Mouse (Mus musculus): ENCODE measurements around the gene Map2. TPM values are rescaled to one million over a fixed set of nuclear protein-coding genes. Genes with fewer than 3 reads are reported as not detected.

Gene Map2
- polyA plus RNA-seq, 1 experiment from 2014 or later: 491 TPM

GRCm38 (mm10) chr1:66329534-66329933, 154.5 kb downstream of the Map2 start:
- ATAC-seq (ENCODE audit: low FRiP score, low TSS enrichment) (no peak), DNase-seq (no peak)
- Histone ChIP-seq H3K9me3 (ENCODE audit: control insufficient read depth, low read length) (no peaks in the 10 kb centered on the region), H3K9ac (replicated peaks; ENCODE audit: low read length) (no peak overlapping the region), H3K4me2 (ENCODE audit: low read length) (no peak overlapping the region), H3K4me1 (ENCODE audit: control insufficient read depth, insufficient read depth, low read length) (peaks cover 19% of the 10 kb centered on the region), H3K27ac (replicated peaks; ENCODE audit: low read depth, low read length) (no peak overlapping the region), H3K27me3 (ENCODE audit: control insufficient read depth, insufficient read depth, low read length) (no peaks in the 10 kb centered on the region), H3K4me3 (replicated peaks; ENCODE audit: low read depth, low read length) (no peak overlapping the region), H3K36me3 (ENCODE audit: control insufficient read depth, insufficient read depth, low read length) (peaks cover 11% of the 10 kb centered on the region)

DNA sequence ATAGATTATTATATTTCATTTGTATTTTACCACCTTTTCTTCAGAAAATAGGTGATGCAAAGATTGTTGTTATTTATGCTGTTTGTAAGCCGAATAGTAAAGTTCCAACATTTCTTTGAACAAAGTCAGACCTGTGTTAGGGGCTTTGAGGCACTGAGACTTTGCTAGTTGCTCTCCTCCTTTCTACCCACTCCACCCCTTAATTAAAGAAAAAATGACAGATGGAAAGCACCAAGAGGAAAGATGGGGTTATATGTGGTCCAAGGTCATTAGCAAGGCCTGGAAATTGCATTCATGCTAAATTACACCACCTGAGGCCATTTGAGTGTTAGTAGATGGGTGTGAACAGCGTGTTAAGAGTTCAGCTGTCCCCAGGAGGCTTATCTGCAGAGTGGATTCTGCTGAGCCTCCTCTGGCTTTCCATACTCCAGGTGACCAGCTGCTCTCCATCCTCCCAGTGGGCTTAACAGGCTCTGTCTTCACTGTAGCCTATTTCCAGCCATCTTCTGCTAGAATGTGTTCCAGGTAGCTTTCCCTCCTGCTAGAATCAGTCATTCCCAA, 160.7 kb downstream of the Map2 start:
- H3K27ac ChIP-seq (replicated peaks; ENCODE audit: low read depth, low read length): peak overlapping the region; percentile 6; the same call in 1 of the 2 replicates

DNA sequence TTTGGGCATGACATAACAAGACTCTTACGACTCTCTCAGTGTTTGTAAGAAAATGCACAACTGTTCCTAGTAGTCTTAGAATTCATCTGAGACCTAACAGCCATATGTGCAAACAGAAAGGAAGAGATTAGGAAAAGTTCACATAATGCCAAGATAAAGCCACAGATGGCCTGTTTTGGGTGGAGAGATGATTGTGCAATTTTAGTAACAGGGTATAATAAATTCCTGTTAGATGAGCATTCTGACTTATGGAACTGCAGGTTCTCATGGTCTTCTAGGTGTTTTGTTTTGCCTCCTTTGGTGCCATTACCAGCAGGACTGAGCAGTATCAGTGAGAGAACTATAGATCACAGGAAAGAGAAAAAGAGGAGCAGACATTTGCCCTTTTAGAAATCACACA, 164.1 kb downstream of the Map2 start:
- Histone ChIP-seq H3K27ac (replicated peaks; ENCODE audit: low read depth, low read length) (no peak overlapping the region), H3K9me3 (ENCODE audit: control insufficient read depth, low read length) (no peaks in the 10 kb centered on the region), H3K27me3 (ENCODE audit: control insufficient read depth, insufficient read depth, low read length) (no peaks in the 10 kb centered on the region), H3K9ac (replicated peaks; ENCODE audit: low read length) (no peak overlapping the region), H3K4me3 (replicated peaks; ENCODE audit: low read depth, low read length) (no peak overlapping the region), H3K4me1 (ENCODE audit: control insufficient read depth, insufficient read depth, low read length) (peaks cover 25% of the 10 kb centered on the region), H3K36me3 (ENCODE audit: control insufficient read depth, insufficient read depth, low read length) (peaks cover 16% of the 10 kb centered on the region), H3K4me2 (ENCODE audit: low read length) (no peak overlapping the region)
- no peak for ATAC-seq (ENCODE audit: low FRiP score, low TSS enrichment)
- DNase-seq: no peak
- WGBS: 58% methylated on average over 1 of the region's 1 CpGs

More for the DNA sequence above, 160.7 kb downstream of the Map2 start:
- peaks cover 25% of the 10 kb centered on the region for H3K4me1 ChIP-seq (ENCODE audit: control insufficient read depth, insufficient read depth, low read length)
- no peaks in the 10 kb centered on the region for H3K27me3 ChIP-seq (ENCODE audit: control insufficient read depth, insufficient read depth, low read length)
- ATAC-seq (ENCODE audit: low FRiP score, low TSS enrichment): peak; percentile 50; the same call in 1 of the 2 replicates
- no peak overlapping the region for H3K4me3 ChIP-seq (replicated peaks; ENCODE audit: low read depth, low read length)
- peaks cover 18% of the 10 kb centered on the region for H3K36me3 ChIP-seq (ENCODE audit: control insufficient read depth, insufficient read depth, low read length)
- peak; percentile 38 for DNase-seq
- no peaks in the 10 kb centered on the region for H3K9me3 ChIP-seq (ENCODE audit: control insufficient read depth, low read length)
- 63% methylated on average over 2 of the region's 2 CpGs for WGBS
- H3K9ac ChIP-seq (replicated peaks; ENCODE audit: low read length): no peak overlapping the region
- H3K4me2 ChIP-seq (ENCODE audit: low read length): no peak overlapping the region

- DNase-seq: no peak
- H3K27ac ChIP-seq (replicated peaks; ENCODE audit: low read depth, low read length): peak overlapping the region; percentile 38; the same call in 1 of the 2 replicates
These were observed 173.5 kb downstream of the Map2 start for GRCm38 (mm10) chr1:66348404-66349165.

DNA sequence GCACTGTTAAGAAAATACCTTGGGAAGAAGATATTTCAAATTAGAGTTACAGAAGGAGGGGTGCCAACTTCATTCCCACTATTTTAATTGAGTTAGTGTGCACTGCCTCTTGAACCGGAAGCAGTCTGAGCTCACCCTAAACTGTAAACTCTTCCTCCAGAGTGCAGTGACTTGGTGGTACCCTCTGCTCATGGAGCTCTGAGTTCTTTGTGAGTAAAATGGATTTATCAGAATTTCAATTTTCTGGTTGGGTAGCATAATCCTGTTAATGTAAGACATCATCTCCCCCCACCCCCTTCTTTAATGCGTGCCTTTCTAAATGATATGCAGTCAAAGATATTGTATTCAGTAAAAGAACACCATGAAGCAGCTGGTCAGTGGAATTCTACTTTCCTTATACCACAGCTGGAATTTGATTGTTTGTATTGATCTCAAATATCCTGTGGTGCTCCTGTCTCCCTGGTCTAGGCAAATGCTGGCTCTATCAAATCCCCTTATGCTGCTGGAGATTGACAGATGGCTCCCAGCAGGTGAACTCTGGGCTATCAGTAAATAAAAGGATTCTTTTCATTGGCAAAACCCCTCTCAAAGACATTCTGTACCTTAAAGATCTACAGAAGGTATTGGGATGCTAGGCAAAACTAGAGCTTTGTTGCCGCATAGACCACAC, 174.2 kb downstream of the Map2 start:
- 0 out of 2 replicates have a peak, but pooled peaks have one; percentile 46 for ATAC-seq (ENCODE audit: low FRiP score, low TSS enrichment)
- H3K27ac ChIP-seq (replicated peaks; ENCODE audit: low read depth, low read length): no peak overlapping the region
- no peak overlapping the region for H3K4me3 ChIP-seq (replicated peaks; ENCODE audit: low read depth, low read length)

More at GRCm38 (mm10) chr1:66348404-66349165, 173.5 kb downstream of the Map2 start:
- no peak for ATAC-seq (ENCODE audit: low FRiP score, low TSS enrichment)
- Histone ChIP-seq H3K4me1 (ENCODE audit: control insufficient read depth, insufficient read depth, low read length) (peaks cover 25% of the 10 kb centered on the region), H3K4me2 (ENCODE audit: low read length) (no peak overlapping the region), H3K36me3 (ENCODE audit: control insufficient read depth, insufficient read depth, low read length) (no peaks in the 10 kb centered on the region; the same call in 1 of the 2 replicates), H3K4me3 (replicated peaks; ENCODE audit: low read depth, low read length) (no peak overlapping the region), H3K27me3 (ENCODE audit: control insufficient read depth, insufficient read depth, low read length) (no peaks in the 10 kb centered on the region), H3K9me3 (ENCODE audit: control insufficient read depth, low read length) (no peaks in the 10 kb centered on the region), H3K9ac (replicated peaks; ENCODE audit: low read length) (no peak overlapping the region)
- WGBS: 29% methylated on average over 8 of the region's 8 CpGs

GRCm38 (mm10) chr1:66351366-66351765, 176.3 kb downstream of the Map2 start:
- Histone ChIP-seq H3K27me3 (ENCODE audit: control insufficient read depth, insufficient read depth, low read length) (no peaks in the 10 kb centered on the region), H3K4me1 (ENCODE audit: control insufficient read depth, insufficient read depth, low read length) (peaks cover 25% of the 10 kb centered on the region), H3K36me3 (ENCODE audit: control insufficient read depth, insufficient read depth, low read length) (no peaks in the 10 kb centered on the region), H3K9ac (replicated peaks; ENCODE audit: low read length) (no peak overlapping the region), H3K9me3 (ENCODE audit: control insufficient read depth, low read length) (no peaks in the 10 kb centered on the region), H3K4me3 (replicated peaks; ENCODE audit: low read depth, low read length) (no peak overlapping the region), H3K4me2 (ENCODE audit: low read length) (no peak overlapping the region), H3K27ac (replicated peaks; ENCODE audit: low read depth, low read length) (no peak overlapping the region)
- ATAC-seq (ENCODE audit: low FRiP score, low TSS enrichment) (no peak), DNase-seq (no peak)

More for the DNA sequence above, 174.2 kb downstream of the Map2 start:
- Histone ChIP-seq H3K9me3 (ENCODE audit: control insufficient read depth, low read length) (no peaks in the 10 kb centered on the region), H3K36me3 (ENCODE audit: control insufficient read depth, insufficient read depth, low read length) (no peaks in the 10 kb centered on the region), H3K4me2 (ENCODE audit: low read length) (no peak overlapping the region), H3K27me3 (ENCODE audit: control insufficient read depth, insufficient read depth, low read length) (no peaks in the 10 kb centered on the region), H3K9ac (replicated peaks; ENCODE audit: low read length) (no peak overlapping the region), H3K4me1 (ENCODE audit: control insufficient read depth, insufficient read depth, low read length) (peaks cover 25% of the 10 kb centered on the region)
- WGBS: 11% methylated on average over 3 of the region's 3 CpGs
- DNase-seq: peak; percentile 30

GRCm38 (mm10) chr1:66361799-66362198, 186.7 kb downstream of the Map2 start:
- Histone ChIP-seq H3K9ac (replicated peaks; ENCODE audit: low read length) (no peak overlapping the region), H3K27me3 (ENCODE audit: control insufficient read depth, insufficient read depth, low read length) (no peaks in the 10 kb centered on the region), H3K27ac (replicated peaks; ENCODE audit: low read depth, low read length) (no peak overlapping the region), H3K4me1 (ENCODE audit: control insufficient read depth, insufficient read depth, low read length) (peaks cover 7% of the 10 kb centered on the region; the same call in 1 of the 2 replicates), H3K36me3 (ENCODE audit: control insufficient read depth, insufficient read depth, low read length) (peaks cover 36% of the 10 kb centered on the region), H3K4me3 (replicated peaks; ENCODE audit: low read depth, low read length) (no peak overlapping the region), H3K9me3 (ENCODE audit: control insufficient read depth, low read length) (no peaks in the 10 kb centered on the region), H3K4me2 (ENCODE audit: low read length) (no peak overlapping the region)
- no peak for ATAC-seq (ENCODE audit: low FRiP score, low TSS enrichment)
- 96% methylated on average over 2 of the region's 2 CpGs for WGBS
- DNase-seq: no peak

DNA sequence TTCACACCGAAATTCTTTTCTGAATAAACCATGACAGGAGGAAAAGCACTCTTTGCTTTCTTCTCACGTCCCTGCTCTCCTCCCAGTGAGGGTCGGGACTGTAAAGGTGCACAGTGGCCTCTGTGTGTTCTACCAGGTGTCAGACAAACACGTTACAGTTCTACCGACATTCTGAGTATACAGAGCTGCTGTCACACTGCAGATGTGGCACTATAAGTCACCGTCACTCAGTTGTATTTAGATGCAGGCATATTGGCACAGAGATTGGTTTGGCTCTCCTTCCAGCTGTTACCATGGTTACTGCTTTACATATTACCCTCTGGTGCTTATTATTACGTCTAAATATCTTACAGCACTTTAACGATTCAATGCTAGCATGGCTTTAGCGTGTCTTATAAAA, 188.2 kb downstream of the Map2 start:
- H3K36me3 ChIP-seq (ENCODE audit: control insufficient read depth, insufficient read depth, low read length): peaks cover 46% of the 10 kb centered on the region

More for the DNA sequence above, 188.2 kb downstream of the Map2 start:
- Histone ChIP-seq H3K27me3 (ENCODE audit: control insufficient read depth, insufficient read depth, low read length) (no peaks in the 10 kb centered on the region), H3K9me3 (ENCODE audit: control insufficient read depth, low read length) (no peaks in the 10 kb centered on the region), H3K4me3 (replicated peaks; ENCODE audit: low read depth, low read length) (no peak overlapping the region), H3K9ac (replicated peaks; ENCODE audit: low read length) (no peak overlapping the region), H3K4me1 (ENCODE audit: control insufficient read depth, insufficient read depth, low read length) (peaks cover 7% of the 10 kb centered on the region; the same call in 1 of the 2 replicates), H3K4me2 (ENCODE audit: low read length) (no peak overlapping the region), H3K27ac (replicated peaks; ENCODE audit: low read depth, low read length) (peak overlapping the region; percentile 71)
- DNase-seq (peak; percentile 67), ATAC-seq (ENCODE audit: low FRiP score, low TSS enrichment) (peak; percentile 43; the same call in 1 of the 2 replicates)
- WGBS: 44% methylated on average over 9 of the region's 9 CpGs

All from midbrain, embryonic 14.5 days (tissue).